Mouse (Mus musculus) limb, embryonic 14.5 days (tissue): ENCODE measurements around the gene Wnt16. TPM values are rescaled to one million over a fixed set of nuclear protein-coding genes. Genes with fewer than 3 reads are reported as not detected.

ENCODE experiments used
- ATAC-seq: fragments of 200-750 bp; cut with Nextera tagmentation; 2 replicates; pipeline ENCODE4 v1.8.0; 2017; ENCODE audit warnings: low read depth, moderate number of reproducible peaks, moderate TSS enrichment; ENCODE audit not compliant: low FRiP score
- DNase-seq: peaks from one replicate; pipeline ENCODE4 v3.0.0-alpha.2; 2015; ENCODE audit warnings: low spot score
- H3K27ac ChIP-seq: fragments of 300-500 bp; sonication (generic); replicated peaks from 2 replicates; pipeline ENCODE4 v1.5.1; 2014; ENCODE audit warnings: low read depth, mild to moderate bottlenecking, low read length, moderate library complexity, mixed read lengths
- H3K27me3 ChIP-seq: fragments of 300-500 bp; sonication (generic); 2 replicates; pipeline ENCODE4 v1.6.1; 2014; ENCODE audit warnings: low read length, mixed read lengths; ENCODE audit not compliant: control insufficient read depth, insufficient read depth
- H3K36me3 ChIP-seq: fragments of 300-500 bp; sonication (generic); 2 replicates; pipeline ENCODE4 v1.6.1; 2014; ENCODE audit warnings: mild to moderate bottlenecking, low read length, moderate library complexity, mixed read lengths; ENCODE audit not compliant: control insufficient read depth, insufficient read depth
- H3K4me1 ChIP-seq: fragments of 300-500 bp; sonication (generic); 2 replicates; pipeline ENCODE4 v1.6.1; 2014; ENCODE audit warnings: antibody characterized with exemption, low read length, mixed read lengths; ENCODE audit not compliant: control insufficient read depth, insufficient read depth
- H3K4me2 ChIP-seq: fragments of 300-500 bp; sonication (generic); replicated peaks from 2 replicates; pipeline ENCODE4 v1.6.1; 2014; ENCODE audit warnings: low read depth, mild to moderate bottlenecking, low read length, moderate library complexity; ENCODE audit not compliant: severe bottlenecking
- H3K4me3 ChIP-seq: fragments of 300-500 bp; sonication (generic); replicated peaks from 2 replicates; pipeline ENCODE4 v1.5.1; 2014; ENCODE audit warnings: low read length
- H3K9ac ChIP-seq: fragments of 300-500 bp; sonication (generic); 2 replicates; pipeline ENCODE4 v1.6.1; 2014; ENCODE audit warnings: mild to moderate bottlenecking, low read depth, low read length, moderate library complexity; ENCODE audit not compliant: severe bottlenecking
- H3K9me3 ChIP-seq: fragments of 300-500 bp; sonication (generic); 2 replicates; pipeline ENCODE4 v1.6.1; 2016; ENCODE audit warnings: low read length; ENCODE audit not compliant: control insufficient read depth
- POLR2A ChIP-seq: fragments of 200-500 bp; IDR thresholded peaks from 2 replicates; pipeline ENCODE4 v1.8.0; 2012; ENCODE audit warnings: inconsistent platforms, mild to moderate bottlenecking, moderate library complexity, borderline replicate concordance; ENCODE audit not compliant: insufficient read depth, insufficient read length; ENCODE audit errors: extremely low read depth
- WGBS: fragments of 180-500 bp; shearing (Covaris S2); extraction: QIAGEN DNeasy Blood & Tissue Kit; methylation state at CpG from one replicate; pipeline ENCODE4 v1.1.7; 2014; 5-methylcytosine and 5-hydroxymethylcytosine counted together
- polyA plus RNA-seq, 2 experiments: library from polyadenylated mRNA; depleted of rRNA in 1 of 2; stranded (reverse) in 1 of 2; unstranded in 1 of 2; fragments of >200 nt; fragmentation: Nextera tagmentation in 1 of 2; extraction: Ambion mirVana in 1 of 2; gene quantifications; 2 replicates each; pipeline versions ENCODE4 v1.2.1 to v1.2.3; 2012 to 2014

Gene Wnt16
- polyA plus RNA-seq, 2 experiments = 5.4 to 6.0 TPM

DNA sequence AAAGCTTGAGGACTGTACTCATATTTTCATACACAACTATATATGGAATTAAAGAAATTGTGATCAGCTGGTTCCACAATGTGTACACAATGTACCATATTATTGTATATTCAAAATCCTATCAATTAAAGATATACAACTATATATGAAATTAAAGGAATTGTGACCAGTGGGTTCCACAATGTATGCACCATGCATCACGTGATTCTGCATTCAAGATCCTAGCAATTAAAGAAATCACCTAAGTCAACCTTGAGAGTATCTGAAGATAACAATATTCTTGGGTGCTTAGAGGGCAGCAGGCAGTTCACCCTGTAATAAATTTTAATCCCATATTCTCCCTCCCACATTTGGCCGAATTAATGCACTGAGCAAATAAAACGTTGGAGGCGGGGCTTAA is 22.0 kb upstream of the Wnt16 start:
- 76% methylated on average over 4 of the region's 4 CpGs for WGBS
- Histone ChIP-seq H3K9ac (no peak overlapping the region), H3K27ac (no peak overlapping the region), H3K4me2 (no peak overlapping the region), H3K27me3 (no peaks in the 10 kb centered on the region), H3K9me3 (no peaks in the 10 kb centered on the region), H3K4me1 (no peaks in the 10 kb centered on the region), H3K36me3 (no peaks in the 10 kb centered on the region), H3K4me3 (no peak overlapping the region)
- DNase-seq (no peak), ATAC-seq (no peak)
- no peak for TF ChIP-seq POLR2A

DNA sequence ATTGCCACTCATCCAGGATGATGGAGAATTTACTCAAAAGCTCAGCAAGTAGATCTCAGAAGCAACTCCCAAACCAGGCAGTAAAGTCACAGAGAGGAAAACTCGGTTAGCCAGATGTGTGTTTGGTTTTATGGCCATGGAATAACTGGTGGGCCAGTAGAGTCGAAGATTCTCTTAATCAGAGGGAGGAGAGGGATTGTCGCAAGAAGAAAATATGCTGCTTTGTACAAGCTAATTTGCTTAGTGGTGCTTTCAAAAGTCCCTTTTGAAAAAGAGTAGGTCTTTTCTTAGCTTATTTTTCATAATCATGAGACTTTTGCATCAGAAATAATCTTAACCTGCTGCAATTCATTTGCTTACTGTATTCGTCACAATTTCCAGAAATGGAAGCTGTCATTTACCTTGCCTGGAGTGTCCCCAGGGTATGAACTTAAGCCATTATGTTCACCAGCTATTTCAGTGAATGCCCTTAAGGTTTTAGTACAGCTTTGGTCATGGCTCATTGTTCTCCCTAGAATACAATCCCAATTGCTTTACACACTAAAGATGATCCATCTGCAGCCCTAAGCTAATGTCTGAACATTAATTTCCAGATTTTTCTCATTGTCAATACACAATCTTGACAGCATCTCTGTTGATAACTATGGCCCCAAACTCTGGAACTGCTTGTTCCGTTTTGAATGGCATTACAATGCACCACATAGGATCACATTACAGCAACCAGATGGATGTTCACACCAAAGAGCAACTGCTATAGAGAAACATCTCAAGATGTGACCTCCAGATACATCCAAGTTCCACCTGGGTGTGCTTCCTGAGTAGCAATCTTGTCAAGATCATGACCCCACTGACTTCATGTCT is 20.0 kb upstream of the Wnt16 start:
- Histone ChIP-seq H3K9ac (no peak overlapping the region), H3K27me3 (no peaks in the 10 kb centered on the region), H3K4me1 (no peaks in the 10 kb centered on the region), H3K4me3 (no peak overlapping the region), H3K4me2 (no peak overlapping the region), H3K27ac (no peak overlapping the region), H3K36me3 (no peaks in the 10 kb centered on the region), H3K9me3 (no peaks in the 10 kb centered on the region)
- 62% methylated on average over 5 of the region's 5 CpGs for WGBS
- no peak for ATAC-seq
- TF ChIP-seq POLR2A = no peak
- DNase-seq = no peak

DNA sequence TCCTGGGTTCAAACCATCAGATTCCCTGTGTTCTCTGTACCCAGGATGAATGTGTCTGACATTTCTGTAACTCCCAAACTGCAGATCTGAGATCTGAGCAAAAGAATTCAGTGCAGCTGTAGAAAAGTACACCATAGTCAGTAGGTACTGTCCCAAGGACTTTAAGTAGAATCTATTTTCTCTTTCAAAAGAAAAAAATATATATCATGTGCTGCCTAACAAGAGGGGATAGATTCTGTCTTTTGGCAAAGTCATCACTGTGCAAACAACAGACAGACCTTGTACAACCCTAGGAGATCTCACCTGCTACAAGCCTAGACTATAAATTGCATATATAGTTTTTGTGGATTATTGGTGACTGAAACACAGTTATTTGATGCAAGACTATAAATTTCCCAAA is 19.4 kb upstream of the Wnt16 start:
- TF ChIP-seq POLR2A = no peak
- ATAC-seq (no peak), DNase-seq (no peak)
- H3K4me3 ChIP-seq = no peak overlapping the region
- no peaks in the 10 kb centered on the region for H3K27me3 ChIP-seq
- H3K9ac ChIP-seq = no peak overlapping the region
- no peaks in the 10 kb centered on the region for H3K36me3 ChIP-seq
- no peak overlapping the region for H3K27ac ChIP-seq
- no peaks in the 10 kb centered on the region for H3K4me1 ChIP-seq
- no peaks in the 10 kb centered on the region for H3K9me3 ChIP-seq
- no peak overlapping the region for H3K4me2 ChIP-seq

DNA sequence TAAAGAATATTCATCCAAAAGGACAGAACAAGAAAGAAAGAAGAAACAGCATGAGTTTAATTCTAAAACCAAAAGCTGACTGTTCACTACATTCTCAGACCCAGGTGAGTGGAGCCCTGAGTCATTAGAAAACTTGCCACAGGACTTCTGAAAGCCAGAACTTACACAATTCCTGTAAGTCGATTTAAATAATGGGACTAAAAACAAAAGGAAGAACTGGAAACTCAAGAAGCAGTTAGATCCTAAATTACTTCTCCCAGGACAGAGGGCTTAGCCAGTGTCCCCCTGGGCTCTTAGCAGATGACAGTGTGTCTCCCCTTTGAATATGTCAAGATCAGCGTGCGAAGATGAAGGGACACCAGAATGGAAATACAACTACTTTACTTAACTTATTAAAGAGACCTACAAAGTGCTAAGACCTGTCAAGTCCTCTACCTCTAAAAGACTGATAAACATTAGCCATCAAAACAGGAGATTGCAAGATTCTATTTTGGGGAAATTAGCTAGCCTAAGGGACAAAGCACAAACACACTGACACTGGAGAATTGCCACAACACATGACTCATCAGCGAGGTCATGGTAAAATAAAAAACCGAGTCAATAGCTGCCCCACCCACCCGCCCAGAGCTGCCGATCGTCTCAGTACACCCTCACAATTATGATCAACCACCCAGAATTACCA is 18.0 kb upstream of the Wnt16 start:
- no peaks in the 10 kb centered on the region for H3K9me3 ChIP-seq
- DNase-seq (no peak), ATAC-seq (no peak)
- no peak overlapping the region for H3K4me2 ChIP-seq
- 64% methylated on average over 8 of the region's 8 CpGs for WGBS
- H3K4me3 ChIP-seq = no peak overlapping the region
- H3K27ac ChIP-seq = no peak overlapping the region
- TF ChIP-seq POLR2A = no peak
- no peaks in the 10 kb centered on the region for H3K27me3 ChIP-seq
- H3K4me1 ChIP-seq = no peaks in the 10 kb centered on the region
- no peak overlapping the region for H3K9ac ChIP-seq
- no peaks in the 10 kb centered on the region for H3K36me3 ChIP-seq

DNA sequence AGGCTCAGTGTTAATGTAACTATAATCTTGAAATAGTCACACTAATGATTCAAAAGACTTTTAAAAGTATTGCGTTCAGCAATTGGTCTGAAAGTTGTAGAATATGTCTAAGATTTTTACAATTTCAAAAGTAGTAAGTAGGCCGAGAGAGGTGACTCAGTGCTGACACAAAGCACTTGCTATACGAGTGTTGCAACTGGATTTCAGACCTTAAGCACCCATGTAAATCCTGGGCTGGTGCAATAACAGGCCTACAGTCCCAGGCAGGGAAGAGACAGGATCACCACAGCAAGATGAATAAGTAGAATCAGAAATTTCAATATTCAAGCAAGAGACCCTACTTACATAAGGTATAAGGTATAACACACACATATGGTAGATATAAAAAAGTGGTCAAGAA is 10.1 kb upstream of the Wnt16 start:
- Histone ChIP-seq H3K4me1 (peaks cover 25% of the 10 kb centered on the region), H3K9ac (no peak overlapping the region), H3K36me3 (no peaks in the 10 kb centered on the region), H3K27me3 (no peaks in the 10 kb centered on the region), H3K4me2 (no peak overlapping the region), H3K4me3 (no peak overlapping the region), H3K27ac (no peak overlapping the region), H3K9me3 (no peaks in the 10 kb centered on the region)
- ATAC-seq (no peak), DNase-seq (no peak)
- no peak for TF ChIP-seq POLR2A
- 86% methylated on average over 3 of the region's 3 CpGs for WGBS
